Comparison of ENCODE assay signal across 14 mouse cellular contexts in the genomic region with DNA sequence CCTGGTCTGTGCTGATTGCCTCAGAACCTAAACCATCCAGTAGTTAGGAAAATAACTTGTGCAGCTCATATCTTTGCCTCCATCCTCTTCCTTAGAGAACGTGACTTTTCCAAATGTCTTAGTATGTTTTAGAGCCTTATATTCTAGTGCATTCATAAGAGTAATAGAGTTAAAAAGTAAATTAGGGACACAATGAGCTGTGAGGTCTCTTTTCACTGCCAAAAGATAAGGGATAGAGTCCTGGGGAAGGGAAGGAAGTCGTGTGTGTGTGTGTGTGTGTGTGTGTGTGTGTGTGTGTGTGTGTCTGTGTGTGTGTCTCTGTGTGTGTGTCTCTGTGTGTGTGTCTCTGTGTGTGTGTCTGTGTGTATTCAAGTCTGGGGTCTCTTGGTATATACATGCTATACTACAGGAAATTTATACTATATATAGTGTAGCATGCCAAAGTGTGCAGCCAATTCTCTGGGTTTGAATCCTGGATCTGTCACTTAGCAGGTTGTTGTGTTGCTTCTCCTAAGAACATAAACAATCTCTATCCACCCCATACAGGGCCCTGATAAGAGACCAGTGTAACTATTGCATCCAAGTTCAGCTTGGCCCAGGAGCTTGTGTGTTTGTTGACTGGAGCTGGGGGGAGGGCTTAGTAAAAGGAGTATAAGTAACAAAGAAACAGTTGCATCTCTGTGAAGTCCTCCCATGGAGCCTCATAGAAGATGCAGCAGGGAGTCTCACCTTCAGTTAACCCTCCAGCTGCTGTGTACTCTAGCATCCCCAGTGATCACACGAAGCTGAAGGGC. TPM values are rescaled to one million over a fixed set of nuclear protein-coding genes. Genes with fewer than 3 reads are reported as not detected.
"Had no signal": no experiment of that assay in that cellular context is flagged by ENCODE, and none has a peak within 500 bp of the region (broad histone marks: within the 10 kb centered on the region; RNA-seq: fewer than 3 reads in every experiment).

No protein-coding gene starts in this region.

- ATAC-seq: intestine, embryonic 15.5 days had no signal

- H3K4me2 ChIP-seq: intestine, embryonic 15.5 days; limb, embryonic 12.5 days; neural tube, embryonic 15.5 days had no signal

- H3K36me3 ChIP-seq: intestine, embryonic 15.5 days; limb, embryonic 12.5 days; midbrain, embryonic 10.5 days; neural tube, embryonic 15.5 days had no signal

- H3K9ac ChIP-seq: intestine, embryonic 15.5 days; limb, embryonic 12.5 days; liver, embryonic 14.5 days; neural tube, embryonic 15.5 days had no signal

- H3K9me3 ChIP-seq: intestine, embryonic 15.5 days; limb, embryonic 12.5 days; midbrain, embryonic 10.5 days; neural tube, embryonic 15.5 days had no signal

- DNase-seq: kidney, adult 18-20 months; liver; lung, adult 18-20 months; lung, postnatal 4 days; midbrain, embryonic 14.5 days; right cerebral cortex, adult 18-20 months; spleen, adult 18-20 months; thymus, postnatal 36 days had no signal

- H3K27ac ChIP-seq: intestine, embryonic 15.5 days; limb, embryonic 12.5 days; liver, embryonic 14.5 days; midbrain, embryonic 10.5 days; neural tube, embryonic 15.5 days had no signal

- H3K4me3 ChIP-seq: intestine, embryonic 15.5 days; limb, embryonic 12.5 days; midbrain, embryonic 10.5 days; myocyte; neural tube, embryonic 15.5 days had no signal

- H3K27me3 ChIP-seq: intestine, embryonic 15.5 days; limb, embryonic 12.5 days; neural tube, embryonic 15.5 days had no signal

- H3K4me1 ChIP-seq: limb, embryonic 12.5 days; midbrain, embryonic 10.5 days; neural tube, embryonic 15.5 days had no signal

RNA-seq across cellular contexts. Expression of a gene that starts 29.5 kb away (rescaled TPM):
- polyA plus RNA-seq: myocyte had no signal
